Mouse (Mus musculus): ENCODE results near the gene Gm10203. TPM values are rescaled to one million over a fixed set of nuclear protein-coding genes. Genes with fewer than 3 reads are reported as not detected.
"Not testable (repeated sequence)": the region's sequence is repeated elsewhere in the genome, so short reads cannot be mapped to it uniquely, and the experiment has no call there.

The Gm10203 gene
- total RNA-seq (2017) = not detected in 2 replicates

GRCm38 (mm10) chr6:149129870-149130269 is at the start of gene Gm10203:
TSS of gene Gm10203 (plus strand) at chr6:149130170.
- not testable (repeated sequence) for ATAC-seq (replicated peaks in 1 of 2; ENCODE audit: insufficient read depth in 1 of 2, low FRiP score in 2 of 2, low TSS enrichment in 1 of 2, low read depth in 1 of 2, poor library complexity in 2 of 2, severe bottlenecking in 2 of 2)

- ATAC-seq (replicated peaks in 1 of 2; ENCODE audit: insufficient read depth in 1 of 2, low FRiP score in 2 of 2, low TSS enrichment in 1 of 2, low read depth in 1 of 2, poor library complexity in 2 of 2, severe bottlenecking in 2 of 2) = no peak
Measured at GRCm38 (mm10) chr6:149092406-149092805, 37.6 kb upstream of the Gm10203 start.

DNA sequence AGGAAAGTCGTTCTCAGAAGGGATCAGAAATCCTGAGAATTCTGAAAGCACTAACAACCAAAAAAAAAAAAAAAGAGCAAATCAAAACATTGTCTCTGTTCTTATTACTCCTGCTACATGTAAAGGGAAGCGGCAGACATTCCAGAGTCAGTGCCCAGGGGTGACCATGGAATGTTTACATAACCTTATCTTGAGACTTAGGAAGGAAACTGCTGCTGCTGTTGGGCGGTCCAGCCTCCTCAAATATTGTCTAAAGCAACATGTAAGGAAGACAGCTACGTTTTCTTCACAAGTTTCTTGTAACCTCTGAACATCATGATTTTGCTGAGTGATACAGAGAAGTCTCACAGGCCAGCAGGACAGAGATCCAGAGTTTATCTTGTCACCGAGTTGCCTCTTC is 36.5 kb upstream of the Gm10203 start:
- no peak for ATAC-seq (replicated peaks in 1 of 2; ENCODE audit: insufficient read depth in 1 of 2, low FRiP score in 2 of 2, low TSS enrichment in 1 of 2, low read depth in 1 of 2, poor library complexity in 2 of 2, severe bottlenecking in 2 of 2)

DNA sequence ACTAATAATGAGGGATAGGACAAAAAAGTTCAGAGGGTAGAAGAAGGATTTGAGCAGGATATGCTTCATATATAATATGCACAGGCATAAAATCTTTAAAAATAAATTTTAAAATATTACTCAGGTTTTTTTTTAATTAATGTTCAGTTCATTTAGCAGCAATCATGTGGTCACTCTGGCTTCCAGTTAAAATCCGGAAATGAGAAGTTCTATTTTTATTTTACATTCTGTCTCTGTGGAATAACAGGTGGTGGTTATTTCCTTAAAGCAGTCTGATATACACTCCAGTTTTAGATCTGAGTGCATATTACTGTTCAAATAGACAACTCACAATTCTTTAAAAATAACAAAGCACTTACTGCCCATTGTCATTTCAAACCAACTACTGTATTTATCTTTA is 35.4 kb upstream of the Gm10203 start:
- ATAC-seq (replicated peaks in 1 of 2; ENCODE audit: insufficient read depth in 1 of 2, low FRiP score in 2 of 2, low TSS enrichment in 1 of 2, low read depth in 1 of 2, poor library complexity in 2 of 2, severe bottlenecking in 2 of 2) = no peak

DNA sequence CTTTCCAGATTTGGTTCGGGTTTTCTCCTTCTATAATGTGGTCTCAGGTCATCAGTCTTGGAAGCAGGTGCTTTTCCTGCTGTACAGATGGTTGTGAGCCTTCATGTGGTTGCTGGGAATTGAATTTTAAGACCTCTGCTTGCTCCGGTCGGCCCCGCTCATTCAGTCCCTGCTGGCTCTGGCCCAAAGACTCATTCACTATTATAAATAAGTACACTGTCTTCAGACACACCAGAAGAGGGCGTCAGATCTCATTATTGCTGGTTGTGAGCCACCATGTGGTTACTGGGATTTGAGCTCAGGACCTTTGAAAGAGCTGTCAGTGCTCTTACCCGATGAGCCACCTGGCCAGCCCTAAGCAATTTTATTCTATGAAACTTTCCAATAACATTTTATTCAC is 34.6 kb upstream of the Gm10203 start:
- ATAC-seq (replicated peaks in 1 of 2; ENCODE audit: insufficient read depth in 1 of 2, low FRiP score in 2 of 2, low TSS enrichment in 1 of 2, low read depth in 1 of 2, poor library complexity in 2 of 2, severe bottlenecking in 2 of 2) = no peak

DNA sequence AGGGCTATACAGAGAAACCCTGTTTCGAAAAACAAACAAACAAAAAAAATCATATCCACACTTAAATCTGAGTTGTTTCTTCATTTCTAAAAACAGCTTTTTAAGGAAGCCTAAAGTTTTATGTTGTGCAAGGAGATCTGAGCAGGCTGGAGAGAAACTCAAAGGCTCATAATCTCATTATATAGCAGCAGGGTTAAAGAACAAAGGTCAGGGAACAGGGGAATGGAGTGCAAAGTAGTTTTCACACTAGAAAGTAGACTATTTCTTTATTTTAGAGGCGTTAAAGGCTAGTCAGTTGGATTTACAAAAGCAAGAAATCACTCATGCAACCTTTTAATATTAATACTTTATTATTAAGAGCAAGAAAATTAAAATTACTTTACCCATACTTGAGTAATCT is 33.7 kb upstream of the Gm10203 start:
- ATAC-seq (replicated peaks in 1 of 2; ENCODE audit: insufficient read depth in 1 of 2, low FRiP score in 2 of 2, low TSS enrichment in 1 of 2, low read depth in 1 of 2, poor library complexity in 2 of 2, severe bottlenecking in 2 of 2) = no peak

DNA sequence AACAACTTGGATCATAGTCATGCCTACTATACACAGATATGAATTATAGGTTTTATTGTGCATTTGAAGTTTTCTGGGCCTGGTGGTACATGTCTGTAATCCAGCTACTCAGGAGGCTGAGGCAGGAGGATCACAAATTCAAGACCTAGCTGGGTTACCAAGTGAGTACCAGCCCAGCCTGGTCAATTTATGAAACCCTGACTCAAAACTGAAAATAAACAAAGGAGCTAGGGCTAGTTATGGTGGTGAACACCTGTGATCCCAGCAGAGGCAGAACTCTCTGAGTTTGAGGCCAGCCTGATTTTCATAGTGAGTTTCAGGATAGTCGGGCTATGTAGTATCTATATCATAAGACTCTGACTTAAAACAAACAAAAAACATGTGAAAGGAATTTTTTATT is 32.7 kb upstream of the Gm10203 start:
- ATAC-seq (replicated peaks in 1 of 2; ENCODE audit: insufficient read depth in 1 of 2, low FRiP score in 2 of 2, low TSS enrichment in 1 of 2, low read depth in 1 of 2, poor library complexity in 2 of 2, severe bottlenecking in 2 of 2) = no peak; a peak in 1 of 4 replicates

- no peak for ATAC-seq (replicated peaks in 1 of 2; ENCODE audit: insufficient read depth in 1 of 2, low FRiP score in 2 of 2, low TSS enrichment in 1 of 2, low read depth in 1 of 2, poor library complexity in 2 of 2, severe bottlenecking in 2 of 2)
Measured at GRCm38 (mm10) chr6:149098993-149099392, 31.0 kb upstream of the Gm10203 start.

DNA sequence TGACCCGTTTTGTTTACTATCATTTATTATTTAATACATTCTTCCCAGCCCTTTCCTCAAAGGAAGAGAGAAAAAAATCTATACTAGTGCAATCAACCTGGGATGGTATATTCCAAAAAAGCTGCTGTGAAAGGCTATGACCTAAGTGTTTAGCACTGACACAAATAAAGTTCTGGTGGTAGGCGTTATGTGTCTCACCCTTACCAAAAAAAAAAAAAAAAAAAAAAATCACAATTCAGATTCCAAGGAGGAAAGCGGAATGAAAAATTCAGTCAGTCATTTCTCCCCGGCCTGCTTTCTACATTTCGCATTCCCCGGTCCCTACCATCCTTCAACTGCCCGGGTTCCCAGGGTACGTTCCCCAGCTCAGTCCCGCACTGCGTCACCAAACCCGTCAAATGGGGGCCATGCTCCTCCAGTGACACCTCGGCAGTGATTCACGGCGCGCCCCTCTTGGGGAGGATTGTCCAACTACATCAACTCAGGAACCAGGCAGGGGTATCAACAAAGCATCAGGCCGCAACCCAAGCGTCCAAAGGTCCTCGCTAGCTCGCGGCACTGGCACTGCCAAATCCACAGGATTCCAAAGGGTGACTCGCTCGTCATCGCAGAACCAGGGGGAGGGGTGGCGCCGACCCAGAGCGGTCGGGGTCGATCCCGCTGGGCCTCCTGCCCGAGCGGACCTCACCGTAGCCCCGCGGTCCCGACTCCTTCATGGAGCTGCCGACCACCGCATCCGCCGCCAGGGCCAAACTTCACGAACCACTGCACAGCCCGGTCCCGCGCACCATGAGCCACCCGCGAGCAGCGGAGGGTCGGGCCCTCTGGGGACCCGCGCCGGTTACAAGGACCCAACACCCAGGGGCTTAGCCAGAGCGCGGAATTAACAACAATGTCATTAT is 29.5 kb upstream of the Gm10203 start:
- ATAC-seq (replicated peaks in 1 of 2; ENCODE audit: insufficient read depth in 1 of 2, low FRiP score in 2 of 2, low TSS enrichment in 1 of 2, low read depth in 1 of 2, poor library complexity in 2 of 2, severe bottlenecking in 2 of 2) = peak; percentile 34 to 62

- ATAC-seq (replicated peaks in 1 of 2; ENCODE audit: insufficient read depth in 1 of 2, low FRiP score in 2 of 2, low TSS enrichment in 1 of 2, low read depth in 1 of 2, poor library complexity in 2 of 2, severe bottlenecking in 2 of 2) = peak; percentile 25 to 59; a peak in 3 of 4 replicates
Measured at GRCm38 (mm10) chr6:149101076-149101942, 28.7 kb upstream of the Gm10203 start, which contains the start of gene Dennd5b. TSS of gene Dennd5b (minus strand) at chr6:149101680.

DNA sequence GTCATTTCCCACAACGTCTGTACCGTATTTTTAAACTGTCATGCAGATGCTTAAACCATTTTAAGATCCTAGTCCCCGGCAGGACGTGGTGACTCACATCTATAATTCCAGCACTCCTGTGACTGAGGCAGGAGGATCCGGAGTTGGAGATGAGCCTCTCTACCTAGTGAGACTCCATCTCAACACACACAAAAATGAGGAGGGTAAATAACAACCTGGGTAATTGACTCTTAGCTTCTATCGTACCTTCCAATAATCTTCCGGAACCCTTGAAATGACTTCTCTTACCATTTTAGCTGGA is 28.1 kb upstream of the Gm10203 start:
- ATAC-seq (replicated peaks in 1 of 2; ENCODE audit: insufficient read depth in 1 of 2, low FRiP score in 2 of 2, low TSS enrichment in 1 of 2, low read depth in 1 of 2, poor library complexity in 2 of 2, severe bottlenecking in 2 of 2) = no peak

DNA sequence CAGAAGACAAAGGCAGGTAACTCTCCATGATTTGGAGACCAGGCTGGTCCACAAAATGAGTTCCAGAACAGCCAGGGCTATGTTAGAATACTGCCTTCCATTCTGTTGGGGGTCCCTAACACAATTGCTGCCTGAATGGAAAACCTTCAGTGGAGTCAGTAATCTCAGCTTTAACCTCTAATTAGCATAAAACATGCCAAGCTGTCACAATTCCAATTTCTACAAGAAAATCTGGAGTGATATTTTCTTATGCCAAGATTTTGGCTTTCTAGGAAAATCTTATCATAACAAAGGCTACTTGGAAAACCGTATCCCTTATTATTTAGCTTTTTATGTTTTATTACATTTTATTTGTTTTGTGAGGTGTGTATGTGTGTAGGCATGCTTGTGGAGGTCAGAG is 26.5 kb upstream of the Gm10203 start:
- ATAC-seq (replicated peaks in 1 of 2; ENCODE audit: insufficient read depth in 1 of 2, low FRiP score in 2 of 2, low TSS enrichment in 1 of 2, low read depth in 1 of 2, poor library complexity in 2 of 2, severe bottlenecking in 2 of 2) = no peak

DNA sequence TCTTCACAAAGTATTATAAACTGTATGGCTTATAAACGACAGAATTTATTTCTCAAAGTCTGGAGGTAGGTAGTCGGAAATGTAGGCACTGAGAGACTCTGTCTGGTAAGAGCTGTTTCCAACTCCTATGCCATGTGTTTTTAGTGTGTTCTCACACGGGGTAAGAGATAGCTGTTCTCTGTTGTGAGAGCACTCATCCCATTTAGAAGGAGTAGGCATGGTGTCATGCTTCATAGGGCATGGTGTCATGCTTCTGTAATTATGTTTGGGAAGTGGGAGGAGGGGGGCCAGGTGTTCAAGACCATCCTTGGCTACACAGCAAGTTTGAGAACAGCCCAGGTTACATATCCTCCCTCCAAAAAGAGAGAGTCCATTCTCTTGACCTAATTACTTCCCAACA is 22.4 kb upstream of the Gm10203 start:
- ATAC-seq (replicated peaks in 1 of 2; ENCODE audit: insufficient read depth in 1 of 2, low FRiP score in 2 of 2, low TSS enrichment in 1 of 2, low read depth in 1 of 2, poor library complexity in 2 of 2, severe bottlenecking in 2 of 2) = no peak

GRCm38 (mm10) chr6:149108909-149109308 is 21.1 kb upstream of the Gm10203 start:
- no peak for ATAC-seq (replicated peaks in 1 of 2; ENCODE audit: insufficient read depth in 1 of 2, low FRiP score in 2 of 2, low TSS enrichment in 1 of 2, low read depth in 1 of 2, poor library complexity in 2 of 2, severe bottlenecking in 2 of 2)

GRCm38 (mm10) chr6:149116992-149117391 is 13.0 kb upstream of the Gm10203 start:
- no peak for ATAC-seq (replicated peaks in 1 of 2; ENCODE audit: insufficient read depth in 1 of 2, low FRiP score in 2 of 2, low TSS enrichment in 1 of 2, low read depth in 1 of 2, poor library complexity in 2 of 2, severe bottlenecking in 2 of 2)

DNA sequence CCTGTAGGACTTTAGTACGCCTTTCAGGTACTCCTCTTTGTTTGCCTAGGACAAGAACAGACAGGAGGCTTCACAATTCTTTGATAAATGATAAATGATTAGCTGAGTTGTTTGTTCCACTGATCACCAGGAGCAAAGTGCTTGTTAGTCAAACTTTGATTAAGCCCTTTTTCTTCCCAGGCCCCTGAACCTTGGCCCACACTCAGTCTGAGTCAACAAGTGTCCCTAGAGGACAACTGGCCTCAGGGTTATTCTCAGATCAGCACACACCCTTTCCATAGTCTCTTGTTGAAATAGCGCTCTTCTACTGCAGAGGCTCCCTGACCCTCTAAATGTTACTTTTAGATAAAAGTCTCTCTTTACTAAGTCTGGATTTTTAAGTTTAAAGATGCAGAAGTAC is 11.0 kb upstream of the Gm10203 start:
- no peak for ATAC-seq (replicated peaks in 1 of 2; ENCODE audit: insufficient read depth in 1 of 2, low FRiP score in 2 of 2, low TSS enrichment in 1 of 2, low read depth in 1 of 2, poor library complexity in 2 of 2, severe bottlenecking in 2 of 2)

DNA sequence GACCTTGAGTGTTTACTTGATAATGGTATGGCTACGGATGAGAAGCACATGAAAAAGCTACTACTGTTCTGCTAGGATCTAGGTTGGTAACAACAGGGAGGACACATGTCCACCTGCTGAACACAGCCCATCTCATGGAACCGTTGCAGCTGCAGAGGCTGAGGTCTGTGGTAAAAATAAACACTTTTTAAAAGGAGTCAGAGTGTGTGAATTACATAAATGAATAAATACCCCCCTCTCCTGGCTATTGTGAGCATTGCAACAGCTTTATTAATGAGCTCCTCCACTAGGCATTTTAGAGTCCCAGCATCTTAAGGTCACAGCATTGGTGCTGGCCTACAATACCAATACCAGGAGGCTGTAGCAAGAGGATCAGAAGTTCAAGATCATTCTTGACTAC is 10.1 kb upstream of the Gm10203 start:
- ATAC-seq (replicated peaks in 1 of 2; ENCODE audit: insufficient read depth in 1 of 2, low FRiP score in 2 of 2, low TSS enrichment in 1 of 2, low read depth in 1 of 2, poor library complexity in 2 of 2, severe bottlenecking in 2 of 2) = peak; percentile 87 to 95

DNA sequence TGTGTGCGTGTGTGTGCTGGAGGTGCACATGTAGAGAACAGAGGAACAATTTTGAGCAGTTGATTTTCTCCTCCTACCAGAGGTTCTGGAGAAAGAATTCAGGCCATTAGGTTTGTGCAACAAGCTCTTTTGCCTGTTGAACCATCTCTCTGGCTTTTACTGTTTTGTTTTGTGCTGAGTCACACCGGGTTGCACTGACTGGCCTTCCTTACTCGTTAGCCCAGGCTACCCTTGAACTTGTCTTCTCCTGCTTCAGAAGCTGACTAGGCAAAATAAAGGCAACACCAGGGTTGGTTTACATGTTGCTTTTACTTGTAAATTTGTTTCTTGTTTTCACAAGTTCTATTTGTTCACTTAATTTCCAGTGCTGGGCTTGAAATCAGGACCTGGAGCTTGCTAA is 6.9 kb upstream of the Gm10203 start:
- ATAC-seq (replicated peaks in 1 of 2; ENCODE audit: insufficient read depth in 1 of 2, low FRiP score in 2 of 2, low TSS enrichment in 1 of 2, low read depth in 1 of 2, poor library complexity in 2 of 2, severe bottlenecking in 2 of 2) = no peak
